Mouse (Mus musculus): ENCODE results near the gene Atp11c. TPM values are rescaled to one million over a fixed set of nuclear protein-coding genes. Genes with fewer than 3 reads are reported as not detected.

Atp11c gene
- polyA plus RNA-seq, 1 experiment from 2014 or later, result 15.4 TPM

DNA sequence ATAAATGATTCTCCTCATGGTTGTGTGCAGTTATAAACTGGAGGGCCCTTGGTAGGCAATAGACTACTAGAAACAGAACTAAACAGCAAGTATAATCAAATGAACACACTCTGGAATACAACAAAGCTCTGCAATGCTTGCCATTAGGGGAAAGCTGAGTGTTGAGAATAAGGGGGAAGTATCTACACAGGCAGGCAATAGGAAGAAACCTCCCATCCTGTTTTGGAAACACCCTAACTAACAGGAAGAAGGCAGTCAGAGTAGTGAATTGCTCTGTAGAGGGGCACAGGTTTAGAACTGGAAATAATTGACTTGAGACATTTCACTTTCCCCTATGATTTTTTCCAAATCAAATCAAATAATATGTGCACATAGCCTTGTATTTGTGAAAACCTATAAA lies 247.1 kb downstream of the Atp11c start:
- Histone ChIP-seq H3K9me3 (ENCODE audit: control insufficient read depth, low read length) (no peaks in the 10 kb centered on the region), H3K27me3 (ENCODE audit: control insufficient read depth, insufficient read depth, low read length) (no peaks in the 10 kb centered on the region), H3K36me3 (ENCODE audit: control insufficient read depth, insufficient read depth, low read length) (no peaks in the 10 kb centered on the region), H3K27ac (ENCODE audit: low read depth, low read length) (no peak overlapping the region), H3K4me2 (ENCODE audit: low read depth) (no peak overlapping the region), H3K4me1 (ENCODE audit: control insufficient read depth, insufficient read depth, low read length) (no peaks in the 10 kb centered on the region), H3K9ac (ENCODE audit: low read length) (no peak overlapping the region), H3K4me3 (ENCODE audit: low read depth, low read length) (no peak overlapping the region)
- no peak for DNase-seq (ENCODE audit: low spot score)
- no peak for ATAC-seq (ENCODE audit: insufficient read depth, low FRiP score, low TSS enrichment)

GRCm38 (mm10) chrX:60344991-60345390 lies 247.5 kb downstream of the Atp11c start:
- no peaks in the 10 kb centered on the region for H3K36me3 ChIP-seq (ENCODE audit: control insufficient read depth, insufficient read depth, low read length)
- no peak overlapping the region for H3K4me3 ChIP-seq (ENCODE audit: low read depth, low read length)
- H3K4me2 ChIP-seq (ENCODE audit: low read depth), result no peak overlapping the region
- no peaks in the 10 kb centered on the region for H3K27me3 ChIP-seq (ENCODE audit: control insufficient read depth, insufficient read depth, low read length)
- DNase-seq (ENCODE audit: low spot score) (no peak), ATAC-seq (ENCODE audit: insufficient read depth, low FRiP score, low TSS enrichment) (no peak)
- H3K9me3 ChIP-seq (ENCODE audit: control insufficient read depth, low read length), result no peaks in the 10 kb centered on the region
- H3K4me1 ChIP-seq (ENCODE audit: control insufficient read depth, insufficient read depth, low read length), result no peaks in the 10 kb centered on the region
- H3K9ac ChIP-seq (ENCODE audit: low read length), result no peak overlapping the region
- no peak overlapping the region for H3K27ac ChIP-seq (ENCODE audit: low read depth, low read length)
- WGBS, result 88% methylated on average over 4 of the region's 4 CpGs

DNA sequence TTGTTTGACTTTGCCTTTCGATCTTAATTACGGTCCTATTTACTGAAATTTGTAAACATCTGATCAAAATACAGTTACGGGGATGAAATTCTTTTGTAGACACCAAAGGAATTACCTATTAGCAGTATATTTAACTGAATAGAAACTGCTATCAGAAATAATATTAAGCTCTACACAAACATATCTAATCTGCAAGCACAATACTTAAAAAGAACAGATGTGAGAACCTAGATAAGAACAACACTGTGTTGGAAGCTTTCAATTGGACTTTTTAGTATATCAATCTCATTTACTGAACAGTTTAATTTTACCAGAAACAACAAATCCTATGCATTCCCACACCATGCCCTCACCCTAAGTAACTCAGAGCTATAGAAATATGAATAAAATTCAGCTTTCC lies 262.8 kb downstream of the Atp11c start:
- DNase-seq (ENCODE audit: low spot score) (no peak), ATAC-seq (ENCODE audit: insufficient read depth, low FRiP score, low TSS enrichment) (no peak)
- Histone ChIP-seq H3K27me3 (ENCODE audit: control insufficient read depth, insufficient read depth, low read length) (no peaks in the 10 kb centered on the region), H3K9me3 (ENCODE audit: control insufficient read depth, low read length) (no peaks in the 10 kb centered on the region), H3K9ac (ENCODE audit: low read length) (no peak overlapping the region), H3K4me2 (ENCODE audit: low read depth) (no peak overlapping the region), H3K4me3 (ENCODE audit: low read depth, low read length) (no peak overlapping the region), H3K4me1 (ENCODE audit: control insufficient read depth, insufficient read depth, low read length) (no peaks in the 10 kb centered on the region), H3K27ac (ENCODE audit: low read depth, low read length) (no peak overlapping the region), H3K36me3 (ENCODE audit: control insufficient read depth, insufficient read depth, low read length) (no peaks in the 10 kb centered on the region)
- WGBS, result 96% methylated on average over 3 of the region's 3 CpGs

DNA sequence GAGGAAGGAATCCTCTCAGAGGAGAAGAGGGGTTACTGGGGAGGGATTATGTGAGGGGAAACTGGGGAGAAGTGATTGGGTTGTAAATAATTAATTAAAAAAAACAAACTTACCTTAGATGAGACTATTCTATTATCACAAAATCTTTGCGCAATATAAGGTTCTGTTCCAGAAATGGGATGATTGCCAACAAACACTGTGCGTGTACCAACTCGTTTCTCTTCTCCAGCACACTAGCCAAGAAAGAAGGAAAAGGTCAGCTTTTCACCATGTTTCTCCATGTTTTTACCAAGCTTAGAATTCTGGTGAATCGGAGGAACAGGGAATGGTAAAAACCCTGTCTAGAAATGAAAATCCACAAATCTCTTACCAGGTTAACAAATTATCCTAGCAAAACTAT lies 271.2 kb downstream of the Atp11c start:
- no peaks in the 10 kb centered on the region for H3K9me3 ChIP-seq (ENCODE audit: control insufficient read depth, low read length)
- no peak for ATAC-seq (ENCODE audit: insufficient read depth, low FRiP score, low TSS enrichment)

GRCm38 (mm10) chrX:60317661-60318060 lies 274.8 kb downstream of the Atp11c start:
- Histone ChIP-seq H3K36me3 (ENCODE audit: control insufficient read depth, insufficient read depth, low read length) (no peaks in the 10 kb centered on the region), H3K27me3 (ENCODE audit: control insufficient read depth, insufficient read depth, low read length) (no peaks in the 10 kb centered on the region), H3K4me2 (ENCODE audit: low read depth) (no peak overlapping the region), H3K27ac (ENCODE audit: low read depth, low read length) (no peak overlapping the region), H3K4me3 (ENCODE audit: low read depth, low read length) (no peak overlapping the region), H3K4me1 (ENCODE audit: control insufficient read depth, insufficient read depth, low read length) (no peaks in the 10 kb centered on the region), H3K9ac (ENCODE audit: low read length) (no peak overlapping the region), H3K9me3 (ENCODE audit: control insufficient read depth, low read length) (no peaks in the 10 kb centered on the region)
- WGBS, result 88% methylated on average over 3 of the region's 3 CpGs
- DNase-seq (ENCODE audit: low spot score), result no peak
- ATAC-seq (ENCODE audit: insufficient read depth, low FRiP score, low TSS enrichment), result no peak

More for the DNA sequence above, 271.2 kb downstream of the Atp11c start:
- Histone ChIP-seq H3K27ac (ENCODE audit: low read depth, low read length) (no peak overlapping the region), H3K36me3 (ENCODE audit: control insufficient read depth, insufficient read depth, low read length) (no peaks in the 10 kb centered on the region), H3K4me2 (ENCODE audit: low read depth) (no peak overlapping the region), H3K27me3 (ENCODE audit: control insufficient read depth, insufficient read depth, low read length) (no peaks in the 10 kb centered on the region), H3K4me3 (ENCODE audit: low read depth, low read length) (no peak overlapping the region), H3K4me1 (ENCODE audit: control insufficient read depth, insufficient read depth, low read length) (no peaks in the 10 kb centered on the region), H3K9ac (ENCODE audit: low read length) (no peak overlapping the region)
- 94% methylated on average over 4 of the region's 4 CpGs for WGBS
- no peak for DNase-seq (ENCODE audit: low spot score)

DNA sequence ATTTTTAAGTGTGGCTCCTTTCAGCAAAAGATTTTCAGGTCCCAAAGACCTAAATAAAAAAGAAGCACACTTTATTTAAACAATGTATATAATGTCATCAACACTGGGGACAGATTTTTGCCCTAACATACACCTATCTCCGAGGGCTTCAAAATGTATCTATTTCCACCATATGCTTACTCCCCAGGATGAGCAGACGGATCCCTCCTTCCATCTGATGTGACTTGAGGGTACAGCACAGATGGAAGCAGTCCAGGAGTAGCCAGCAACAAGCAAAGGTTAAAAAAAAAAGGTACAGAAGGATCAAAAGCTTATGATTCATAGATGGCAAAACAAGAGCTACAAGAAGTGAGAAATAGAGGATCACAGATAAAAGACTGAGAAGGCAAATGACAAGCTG lies 300.2 kb downstream of the Atp11c start:
- H3K27ac ChIP-seq (ENCODE audit: low read depth, low read length), result no peak overlapping the region
- H3K4me2 ChIP-seq (ENCODE audit: low read depth), result no peak overlapping the region
- ATAC-seq (ENCODE audit: insufficient read depth, low FRiP score, low TSS enrichment), result no peak
- H3K4me1 ChIP-seq (ENCODE audit: control insufficient read depth, insufficient read depth, low read length), result no peaks in the 10 kb centered on the region
- 76% methylated on average over 2 of the region's 2 CpGs for WGBS
- no peak for DNase-seq (ENCODE audit: low spot score)
- no peak overlapping the region for H3K9ac ChIP-seq (ENCODE audit: low read length)
- no peaks in the 10 kb centered on the region for H3K36me3 ChIP-seq (ENCODE audit: control insufficient read depth, insufficient read depth, low read length)
- H3K4me3 ChIP-seq (ENCODE audit: low read depth, low read length), result no peak overlapping the region
- H3K27me3 ChIP-seq (ENCODE audit: control insufficient read depth, insufficient read depth, low read length), result no peaks in the 10 kb centered on the region
- no peaks in the 10 kb centered on the region for H3K9me3 ChIP-seq (ENCODE audit: control insufficient read depth, low read length)

DNA sequence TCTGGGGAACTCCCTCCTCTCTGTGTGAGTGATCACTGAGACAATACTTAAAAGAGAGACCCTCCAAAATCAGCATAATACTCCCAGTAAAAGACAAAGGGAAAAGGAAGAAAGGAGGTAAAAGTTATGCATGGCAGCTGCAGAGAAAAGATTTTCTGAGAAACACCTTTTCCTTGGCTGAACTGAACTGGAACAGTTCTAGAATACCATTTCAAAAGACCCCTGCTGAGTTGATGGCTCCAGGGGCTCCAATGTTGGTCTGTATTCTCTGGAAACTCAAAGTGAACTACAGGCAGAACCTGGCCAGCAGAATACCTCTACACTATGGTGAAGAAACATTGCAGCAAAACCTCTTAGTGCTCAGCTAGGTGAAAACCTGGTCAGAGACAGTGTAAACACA lies 337.2 kb downstream of the Atp11c start:
- ATAC-seq (ENCODE audit: insufficient read depth, low FRiP score, low TSS enrichment) (no peak), DNase-seq (ENCODE audit: low spot score) (no peak)
- Histone ChIP-seq H3K27me3 (ENCODE audit: control insufficient read depth, insufficient read depth, low read length) (no peaks in the 10 kb centered on the region), H3K36me3 (ENCODE audit: control insufficient read depth, insufficient read depth, low read length) (no peaks in the 10 kb centered on the region), H3K4me1 (ENCODE audit: control insufficient read depth, insufficient read depth, low read length) (no peaks in the 10 kb centered on the region), H3K9ac (ENCODE audit: low read length) (no peak overlapping the region), H3K9me3 (ENCODE audit: control insufficient read depth, low read length) (no peaks in the 10 kb centered on the region), H3K4me3 (ENCODE audit: low read depth, low read length) (no peak overlapping the region), H3K27ac (ENCODE audit: low read depth, low read length) (no peak overlapping the region), H3K4me2 (ENCODE audit: low read depth) (no peak overlapping the region)

GRCm38 (mm10) chrX:60187726-60188125 lies 404.8 kb downstream of the Atp11c start:
- H3K9me3 ChIP-seq (ENCODE audit: control insufficient read depth, low read length), result no peaks in the 10 kb centered on the region
- no peak overlapping the region for H3K4me3 ChIP-seq (ENCODE audit: low read depth, low read length)
- no peaks in the 10 kb centered on the region for H3K4me1 ChIP-seq (ENCODE audit: control insufficient read depth, insufficient read depth, low read length)
- no peak overlapping the region for H3K9ac ChIP-seq (ENCODE audit: low read length)
- ATAC-seq (ENCODE audit: insufficient read depth, low FRiP score, low TSS enrichment), result no peak
- H3K27ac ChIP-seq (ENCODE audit: low read depth, low read length), result no peak overlapping the region
- 38% methylated on average over 1 of the region's 1 CpGs for WGBS
- DNase-seq (ENCODE audit: low spot score), result no peak
- H3K4me2 ChIP-seq (ENCODE audit: low read depth), result no peak overlapping the region
- no peaks in the 10 kb centered on the region for H3K36me3 ChIP-seq (ENCODE audit: control insufficient read depth, insufficient read depth, low read length)
- H3K27me3 ChIP-seq (ENCODE audit: control insufficient read depth, insufficient read depth, low read length), result no peaks in the 10 kb centered on the region

DNA sequence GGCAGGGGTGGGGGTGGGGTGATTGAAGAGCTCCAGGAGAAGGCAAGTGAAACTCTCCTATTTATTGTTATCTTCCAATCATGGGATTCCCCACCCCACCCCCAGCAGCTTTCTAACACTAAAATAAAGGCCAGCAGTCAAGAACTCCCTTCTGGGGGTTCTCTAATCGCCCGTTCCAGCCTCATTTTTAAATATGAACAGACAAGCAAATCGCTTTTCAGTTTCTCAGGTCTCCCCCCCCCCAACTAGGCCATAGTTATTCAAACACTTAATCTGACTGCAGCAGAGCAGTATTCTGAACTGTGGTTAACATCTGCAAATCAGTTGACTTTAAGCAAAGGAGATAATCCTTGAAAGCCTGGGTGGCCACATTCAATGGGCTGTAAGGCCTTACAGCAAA lies 409.9 kb downstream of the Atp11c start:
- Histone ChIP-seq H3K4me3 (ENCODE audit: low read depth, low read length) (no peak overlapping the region), H3K36me3 (ENCODE audit: control insufficient read depth, insufficient read depth, low read length) (no peaks in the 10 kb centered on the region), H3K27me3 (ENCODE audit: control insufficient read depth, insufficient read depth, low read length) (peaks cover 3% of the 10 kb centered on the region; the same call in 1 of the 2 replicates), H3K9me3 (ENCODE audit: control insufficient read depth, low read length) (no peaks in the 10 kb centered on the region), H3K4me1 (ENCODE audit: control insufficient read depth, insufficient read depth, low read length) (no peaks in the 10 kb centered on the region), H3K4me2 (ENCODE audit: low read depth) (no peak overlapping the region), H3K9ac (ENCODE audit: low read length) (no peak overlapping the region), H3K27ac (ENCODE audit: low read depth, low read length) (no peak overlapping the region)
- 45% methylated on average over 3 of the region's 3 CpGs for WGBS
- ATAC-seq (ENCODE audit: insufficient read depth, low FRiP score, low TSS enrichment) (no peak), DNase-seq (ENCODE audit: low spot score) (no peak)
